Mouse (Mus musculus): ENCODE measurements around the gene Myo18b. TPM values are rescaled to one million over a fixed set of nuclear protein-coding genes. Genes with fewer than 3 reads are reported as not detected.

Myo18b gene
- polyA plus RNA-seq, 1 experiment = 0.88 TPM

GRCm38 (mm10) chr5:112744571-112744970, 151.6 kb downstream of the Myo18b start:
- WGBS = 86% methylated on average over 11 of the region's 11 CpGs

GRCm38 (mm10) chr5:112743121-112743520, 153.0 kb downstream of the Myo18b start:
- Histone ChIP-seq H3K27ac (ENCODE audit: insufficient read depth, low read length) (no peak overlapping the region), H3K4me1 (ENCODE audit: control insufficient read depth, insufficient read depth, insufficient read length) (no peaks in the 10 kb centered on the region), H3K27me3 (ENCODE audit: control insufficient read depth, insufficient read depth, low read length) (no peaks in the 10 kb centered on the region), H3K36me3 (ENCODE audit: control insufficient read depth, insufficient read depth, low read length) (no peaks in the 10 kb centered on the region), H3K4me3 (ENCODE audit: extremely low read depth, insufficient read depth, insufficient read length) (no peak overlapping the region)
- 86% methylated on average over 9 of the region's 9 CpGs for WGBS
- DNase-seq (ENCODE audit: low read depth in 1 of 2, low spot score in 2 of 2) = no peak
- no peak for TF ChIP-seq CTCF (IDR thresholded peaks at IDR 0.05; ENCODE audit: extremely low read depth, insufficient read depth, insufficient read length, insufficient replicate concordance)
- TF ChIP-seq POLR2A (IDR thresholded peaks at IDR 0.05; ENCODE audit: low read depth, low read length) = no peak

More at GRCm38 (mm10) chr5:112744571-112744970, 151.6 kb downstream of the Myo18b start:
- no peaks in the 10 kb centered on the region for H3K4me1 ChIP-seq (ENCODE audit: control insufficient read depth, insufficient read depth, insufficient read length)
- no peaks in the 10 kb centered on the region for H3K27me3 ChIP-seq (ENCODE audit: control insufficient read depth, insufficient read depth, low read length)
- H3K27ac ChIP-seq (ENCODE audit: insufficient read depth, low read length) = no peak overlapping the region
- DNase-seq (ENCODE audit: low read depth in 1 of 2, low spot score in 2 of 2) = no peak
- TF ChIP-seq CTCF (IDR thresholded peaks at IDR 0.05; ENCODE audit: extremely low read depth, insufficient read depth, insufficient read length, insufficient replicate concordance) = no peak
- TF ChIP-seq POLR2A (IDR thresholded peaks at IDR 0.05; ENCODE audit: low read depth, low read length) = no peak
- H3K36me3 ChIP-seq (ENCODE audit: control insufficient read depth, insufficient read depth, low read length) = no peaks in the 10 kb centered on the region
- no peak overlapping the region for H3K4me3 ChIP-seq (ENCODE audit: extremely low read depth, insufficient read depth, insufficient read length)

- H3K36me3 ChIP-seq (ENCODE audit: control insufficient read depth, insufficient read depth, low read length) = no peaks in the 10 kb centered on the region
- no peaks in the 10 kb centered on the region for H3K4me1 ChIP-seq (ENCODE audit: control insufficient read depth, insufficient read depth, insufficient read length)
- TF ChIP-seq POLR2A (IDR thresholded peaks at IDR 0.05; ENCODE audit: low read depth, low read length) = no peak
- no peak for TF ChIP-seq CTCF (IDR thresholded peaks at IDR 0.05; ENCODE audit: extremely low read depth, insufficient read depth, insufficient read length, insufficient replicate concordance)
- no peaks in the 10 kb centered on the region for H3K27me3 ChIP-seq (ENCODE audit: control insufficient read depth, insufficient read depth, low read length)
- DNase-seq (ENCODE audit: low read depth in 1 of 2, low spot score in 2 of 2) = no peak
- no peak overlapping the region for H3K4me3 ChIP-seq (ENCODE audit: extremely low read depth, insufficient read depth, insufficient read length)
- 84% methylated on average over 12 of the region's 12 CpGs for WGBS
- H3K27ac ChIP-seq (ENCODE audit: insufficient read depth, low read length) = no peak overlapping the region
These were observed 155.5 kb downstream of the Myo18b start for GRCm38 (mm10) chr5:112740651-112741050.

- H3K27me3 ChIP-seq (ENCODE audit: control insufficient read depth, insufficient read depth, low read length) = no peaks in the 10 kb centered on the region
- no peak for TF ChIP-seq CTCF (IDR thresholded peaks at IDR 0.05; ENCODE audit: extremely low read depth, insufficient read depth, insufficient read length, insufficient replicate concordance)
- no peak for TF ChIP-seq POLR2A (IDR thresholded peaks at IDR 0.05; ENCODE audit: low read depth, low read length)
- no peak for DNase-seq (ENCODE audit: low read depth in 1 of 2, low spot score in 2 of 2)
- no peaks in the 10 kb centered on the region for H3K36me3 ChIP-seq (ENCODE audit: control insufficient read depth, insufficient read depth, low read length)
- H3K27ac ChIP-seq (ENCODE audit: insufficient read depth, low read length) = no peak overlapping the region
- 83% methylated on average over 5 of the region's 5 CpGs for WGBS
- H3K4me3 ChIP-seq (ENCODE audit: extremely low read depth, insufficient read depth, insufficient read length) = no peak overlapping the region
- no peaks in the 10 kb centered on the region for H3K4me1 ChIP-seq (ENCODE audit: control insufficient read depth, insufficient read depth, insufficient read length)
These were observed 161.1 kb downstream of the Myo18b start for GRCm38 (mm10) chr5:112735040-112735439.

- no peak for TF ChIP-seq CTCF (IDR thresholded peaks at IDR 0.05; ENCODE audit: extremely low read depth, insufficient read depth, insufficient read length, insufficient replicate concordance)
- TF ChIP-seq POLR2A (IDR thresholded peaks at IDR 0.05; ENCODE audit: low read depth, low read length) = no peak
- 31% methylated on average over 10 of the region's 10 CpGs for WGBS
- no peaks in the 10 kb centered on the region for H3K27me3 ChIP-seq (ENCODE audit: control insufficient read depth, insufficient read depth, low read length)
- H3K4me1 ChIP-seq (ENCODE audit: control insufficient read depth, insufficient read depth, insufficient read length) = no peaks in the 10 kb centered on the region
- no peak overlapping the region for H3K4me3 ChIP-seq (ENCODE audit: extremely low read depth, insufficient read depth, insufficient read length)
- H3K27ac ChIP-seq (ENCODE audit: insufficient read depth, low read length) = no peak overlapping the region
- no peaks in the 10 kb centered on the region for H3K36me3 ChIP-seq (ENCODE audit: control insufficient read depth, insufficient read depth, low read length)
- no peak for DNase-seq (ENCODE audit: low read depth in 1 of 2, low spot score in 2 of 2)
These were observed 165.6 kb downstream of the Myo18b start for GRCm38 (mm10) chr5:112730604-112731003.

GRCm38 (mm10) chr5:112728432-112728831, 167.7 kb downstream of the Myo18b start:
- DNase-seq (ENCODE audit: low read depth in 1 of 2, low spot score in 2 of 2) = no peak
- H3K36me3 ChIP-seq (ENCODE audit: control insufficient read depth, insufficient read depth, low read length) = no peaks in the 10 kb centered on the region

GRCm38 (mm10) chr5:112718655-112719306, 177.4 kb downstream of the Myo18b start:
- H3K4me3 ChIP-seq (ENCODE audit: extremely low read depth, insufficient read depth, insufficient read length) = no peak overlapping the region
- no peaks in the 10 kb centered on the region for H3K27me3 ChIP-seq (ENCODE audit: control insufficient read depth, insufficient read depth, low read length)
- no peaks in the 10 kb centered on the region for H3K36me3 ChIP-seq (ENCODE audit: control insufficient read depth, insufficient read depth, low read length)
- DNase-seq (ENCODE audit: low read depth in 1 of 2, low spot score in 2 of 2) = no peak
- no peaks in the 10 kb centered on the region for H3K4me1 ChIP-seq (ENCODE audit: control insufficient read depth, insufficient read depth, insufficient read length)
- no peak for TF ChIP-seq CTCF (IDR thresholded peaks at IDR 0.05; ENCODE audit: extremely low read depth, insufficient read depth, insufficient read length, insufficient replicate concordance)
- WGBS = 49% methylated on average over 12 of the region's 12 CpGs
- H3K27ac ChIP-seq (ENCODE audit: insufficient read depth, low read length) = no peak overlapping the region

More at GRCm38 (mm10) chr5:112728432-112728831, 167.7 kb downstream of the Myo18b start:
- Histone ChIP-seq H3K4me3 (ENCODE audit: extremely low read depth, insufficient read depth, insufficient read length) (no peak overlapping the region), H3K4me1 (ENCODE audit: control insufficient read depth, insufficient read depth, insufficient read length) (no peaks in the 10 kb centered on the region), H3K27me3 (ENCODE audit: control insufficient read depth, insufficient read depth, low read length) (no peaks in the 10 kb centered on the region), H3K27ac (ENCODE audit: insufficient read depth, low read length) (no peak overlapping the region)
- 75% methylated on average over 6 of the region's 6 CpGs for WGBS
- TF ChIP-seq POLR2A (IDR thresholded peaks at IDR 0.05; ENCODE audit: low read depth, low read length) (no peak), CTCF (IDR thresholded peaks at IDR 0.05; ENCODE audit: extremely low read depth, insufficient read depth, insufficient read length, insufficient replicate concordance) (no peak)

Measured in spleen, adult 2 months (tissue).